Mouse (Mus musculus) MN1 (cell line): Measurements from ENCODE around the gene Foxm1.
A peak's percentile ranks its signal among the peaks of the same experiment; 100 is the strongest.

Source experiments
- DNase-seq: peaks from one replicate; pipeline ENCODE4 v3.0.0-alpha.2; 2016; ENCODE audit warnings: low spot score

The Foxm1 gene

DNA sequence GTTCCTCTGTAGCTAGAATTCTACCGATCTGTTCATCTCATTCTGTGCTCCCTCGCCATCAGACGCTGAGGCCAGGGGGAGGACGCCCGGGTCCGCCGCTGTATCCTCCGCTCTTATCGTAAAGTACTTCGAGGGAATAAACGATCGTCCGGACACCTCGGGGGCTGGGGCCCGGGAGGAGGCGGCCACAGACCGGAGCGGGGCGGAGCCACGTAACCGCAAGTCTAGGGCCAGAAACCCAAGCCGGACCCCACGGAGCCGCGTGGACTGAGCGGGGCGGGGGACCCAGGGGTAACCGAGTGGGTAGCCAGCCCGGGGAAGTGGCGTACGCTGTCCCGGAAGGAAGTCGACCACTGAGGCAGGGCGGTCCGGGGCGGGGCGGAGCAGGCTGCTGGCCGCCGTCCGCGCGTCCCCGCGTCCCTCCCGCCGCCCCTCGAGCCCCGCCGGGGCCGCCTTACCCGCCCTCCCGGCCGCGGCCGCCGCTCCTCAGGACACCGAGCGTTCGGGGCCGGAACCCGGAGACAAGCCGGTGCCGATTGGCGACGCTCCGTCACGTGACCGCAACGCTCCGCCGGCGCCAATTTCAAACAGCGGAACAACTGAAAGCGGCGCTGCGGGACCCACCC is at the start of gene Foxm1, which contains the start of gene Rhno1:
Foxm1 (plus strand) TSS at position 587 of the 626 bp plus-strand sequence.
Rhno1 (minus strand) TSS at position 531 of the 626 bp plus-strand sequence.
- peak; percentile 86 for DNase-seq

DNA sequence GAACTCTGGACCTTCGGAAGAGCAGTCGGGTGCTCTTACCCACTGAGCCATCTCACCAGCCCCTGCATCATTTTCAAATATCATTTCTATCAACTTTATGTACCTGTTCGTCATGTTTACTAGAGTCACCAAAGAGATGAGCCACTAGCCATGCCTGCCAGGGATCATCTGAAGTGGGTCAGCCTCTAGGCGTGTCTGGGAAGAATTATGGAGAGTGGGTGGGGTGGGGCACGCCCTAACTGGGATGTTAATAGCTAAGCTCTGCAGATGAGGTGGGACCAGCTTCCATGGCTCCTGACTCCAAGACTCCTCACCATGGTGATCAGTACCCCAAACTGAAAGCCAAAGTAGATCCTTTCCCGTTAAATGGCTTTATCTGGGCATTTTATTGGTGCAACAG is 48.0 kb upstream of the Foxm1 start:
- DNase-seq: no peak

DNA sequence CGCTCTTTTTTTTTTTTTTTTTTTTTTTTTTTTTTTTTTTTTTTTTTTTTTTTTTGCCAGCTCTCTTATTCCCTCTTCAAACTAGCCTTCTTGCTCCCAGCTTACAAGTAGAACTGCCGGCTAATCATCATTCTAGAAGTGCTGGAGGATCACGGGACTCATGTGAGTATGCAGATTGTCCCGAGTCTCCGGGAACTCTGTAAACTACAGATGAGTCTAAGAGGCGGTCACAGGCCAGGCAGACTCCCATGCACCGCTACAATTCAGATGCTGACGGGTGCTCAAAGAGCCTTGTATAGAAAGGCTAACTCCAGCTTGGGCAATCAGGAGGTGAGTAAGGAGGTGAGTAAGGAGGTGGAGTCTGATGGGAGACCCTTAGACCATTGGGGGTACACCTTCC is 47.2 kb upstream of the Foxm1 start:
- no peak for DNase-seq

DNA sequence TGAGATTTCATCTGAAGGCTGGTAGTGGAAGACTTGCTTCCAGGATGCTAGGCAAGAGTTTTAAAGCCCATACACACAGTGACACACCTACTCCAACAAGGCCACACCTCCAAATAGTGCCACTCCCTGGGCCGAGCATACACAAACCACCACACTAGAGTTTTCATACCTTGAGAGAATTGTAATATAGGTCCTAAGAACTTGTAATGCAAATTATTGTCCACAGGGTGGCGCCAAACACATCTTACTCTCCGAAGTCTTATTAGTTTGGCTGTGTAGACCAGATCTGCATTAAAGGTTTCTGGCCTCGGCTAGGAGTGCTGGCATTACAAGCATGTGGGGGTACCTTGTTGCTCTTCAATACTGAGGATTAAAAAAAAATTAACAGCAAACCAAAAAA is 44.5 kb upstream of the Foxm1 start:
- DNase-seq: peak; percentile 73

DNA sequence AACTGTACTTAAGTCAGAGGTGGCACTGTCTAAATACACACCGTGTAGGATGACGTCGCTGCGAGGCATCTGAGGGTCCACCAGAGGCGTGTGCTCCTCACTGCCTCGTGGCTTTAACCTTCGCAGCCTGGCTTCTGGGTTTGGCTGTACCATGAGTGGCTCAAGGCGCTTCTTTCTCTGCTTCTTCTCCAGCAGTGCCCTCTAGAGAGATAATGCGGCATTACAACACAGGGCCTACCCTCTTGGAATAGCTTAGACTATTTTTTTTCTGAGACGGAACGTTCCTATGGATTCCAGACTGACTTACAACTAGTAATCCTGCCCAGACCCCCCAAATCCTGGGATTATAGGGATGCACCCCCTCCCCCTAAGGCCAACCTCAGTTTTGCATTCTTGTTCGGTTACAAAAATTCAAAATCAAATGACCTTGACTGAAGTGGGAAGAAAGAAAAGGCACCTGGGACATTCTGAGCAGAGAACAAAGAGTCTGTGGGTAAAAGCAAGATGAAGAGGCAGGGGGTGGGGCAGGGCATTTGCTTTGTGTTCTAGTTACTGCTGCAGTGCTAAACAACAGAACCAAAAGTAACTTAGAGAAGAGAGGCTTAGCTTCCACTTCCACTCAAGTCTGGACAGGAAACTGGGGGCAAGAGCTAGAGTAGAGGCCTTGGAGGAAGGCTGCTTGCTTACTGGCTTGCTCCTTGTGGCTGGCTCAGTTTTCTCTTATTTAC is 28.2 kb upstream of the Foxm1 start:
- peak; percentile 45 for DNase-seq

GRCm38 (mm10) chr6:128337467-128337866 is 25.3 kb upstream of the Foxm1 start:
- DNase-seq: no peak

DNA sequence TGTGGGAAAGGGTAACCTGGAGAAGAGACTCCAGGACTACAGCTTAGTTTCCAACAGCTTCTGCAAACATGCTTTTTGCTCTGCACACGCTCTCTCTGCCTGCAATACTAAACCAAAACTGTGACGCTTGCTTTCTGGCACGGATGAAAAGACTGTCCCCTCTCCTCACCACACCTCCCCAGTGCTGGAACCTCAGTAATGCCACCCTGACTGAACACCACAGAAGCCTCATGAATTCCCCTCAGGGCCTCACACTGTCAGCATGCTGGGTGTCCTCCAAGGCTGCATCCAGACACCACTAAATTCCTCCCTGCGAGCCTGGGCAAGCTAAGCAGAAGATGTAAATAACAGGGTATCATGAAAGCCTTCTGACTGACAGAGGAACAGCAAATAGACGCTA is 23.9 kb upstream of the Foxm1 start:
- DNase-seq: no peak

GRCm38 (mm10) chr6:128341956-128342723 is 20.6 kb upstream of the Foxm1 start:
- no peak for DNase-seq

DNA sequence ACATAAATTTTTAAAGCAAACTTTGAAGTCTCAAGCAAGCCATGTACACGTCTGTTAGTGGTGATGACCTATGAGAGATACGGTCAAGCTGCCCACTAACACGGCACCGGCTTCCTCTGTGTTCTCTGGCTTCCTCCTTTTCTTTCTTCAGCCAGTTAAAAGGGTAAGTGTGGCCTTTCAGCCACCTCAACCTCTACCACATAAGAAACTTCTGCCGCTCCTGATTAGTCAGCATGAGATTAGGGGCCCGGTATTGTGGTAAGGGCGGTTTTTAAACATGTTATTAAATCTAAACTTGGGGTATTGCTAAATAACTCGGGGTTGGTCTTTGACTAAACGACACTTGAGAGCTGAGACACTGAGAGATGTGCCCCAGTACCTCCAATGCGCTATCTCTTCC is 17.1 kb upstream of the Foxm1 start:
- DNase-seq: no peak

DNA sequence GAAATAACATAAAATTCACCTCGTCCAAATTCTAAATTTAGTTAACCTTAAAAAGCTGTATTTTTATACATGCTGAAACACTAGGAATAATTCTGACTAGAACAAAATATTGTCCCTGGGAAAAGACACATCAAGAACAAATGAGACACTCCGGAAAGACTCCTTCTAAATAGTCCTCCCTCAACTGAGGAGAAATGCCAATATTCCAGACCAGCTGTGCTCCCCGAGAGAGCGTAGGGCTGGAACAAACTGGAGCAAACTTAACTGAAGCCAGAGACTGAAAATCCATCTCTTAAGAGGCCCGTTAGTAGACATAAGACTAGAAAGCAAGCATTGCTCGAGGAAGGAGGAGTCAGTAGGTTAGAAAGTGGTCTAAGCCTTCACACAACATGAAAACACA is 16.0 kb upstream of the Foxm1 start:
- no peak for DNase-seq

- no peak for DNase-seq
These were observed 13.1 kb upstream of the Foxm1 start for GRCm38 (mm10) chr6:128349711-128350110.

DNA sequence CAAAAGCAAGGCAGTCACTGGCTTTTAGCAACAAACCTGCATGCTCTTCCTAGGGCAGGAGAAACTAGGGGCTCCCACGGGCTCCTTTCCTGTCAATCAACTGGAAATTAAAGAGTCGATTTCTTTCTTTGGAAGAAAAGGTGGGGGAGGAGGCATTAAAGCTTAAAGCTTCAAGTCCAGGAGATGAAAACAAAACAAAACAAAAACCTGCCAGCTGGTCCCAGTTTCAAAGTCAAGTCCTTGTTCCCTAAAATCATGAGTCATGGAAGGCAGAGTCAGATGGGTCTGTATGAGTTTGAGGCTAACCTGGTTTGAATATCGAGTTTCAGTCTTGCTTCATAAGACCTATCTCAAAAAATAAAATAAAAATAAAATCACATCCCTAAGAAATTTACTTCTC is 8.6 kb upstream of the Foxm1 start:
- DNase-seq: no peak

DNA sequence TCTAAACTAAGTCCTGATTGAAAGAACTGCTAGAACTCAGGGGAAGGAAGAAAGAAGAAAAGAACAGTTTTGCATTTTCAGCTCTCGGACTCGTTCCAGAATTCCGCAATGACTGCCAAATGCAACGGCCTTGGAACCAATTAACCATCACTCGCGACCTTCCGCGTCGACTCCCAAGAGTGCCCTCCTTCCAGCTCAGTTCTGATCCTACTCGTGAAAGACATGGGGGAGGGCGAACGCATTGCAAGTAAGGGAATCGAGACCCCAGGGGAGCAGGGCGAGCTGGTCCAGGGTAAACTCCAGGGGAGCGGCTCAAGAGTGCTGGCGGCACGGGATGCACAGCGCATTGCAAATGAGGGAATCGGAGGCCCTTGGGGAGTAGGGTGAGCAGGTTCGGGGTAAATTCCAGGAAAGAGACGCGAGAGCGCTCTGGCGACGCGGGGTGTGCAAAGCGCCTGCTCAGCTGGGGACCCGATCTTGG is 7.5 kb upstream of the Foxm1 start:
- peak; percentile 71 for DNase-seq

GRCm38 (mm10) chr6:128355726-128356416 is 6.9 kb upstream of the Foxm1 start, which contains the start of gene Tulp3:
Gene Tulp3, minus strand, starts transcription at chr6:128355851.
- DNase-seq: peak; percentile 94

- peak; percentile 80 for DNase-seq
These were observed 3.8 kb upstream of the Foxm1 start for GRCm38 (mm10) chr6:128358999-128359398.

GRCm38 (mm10) chr6:128361901-128362300 is 866 bp upstream of the Foxm1 start:
- no peak for DNase-seq

- DNase-seq: peak; percentile 50
These were observed 449 bp downstream of the Foxm1 start for GRCm38 (mm10) chr6:128363007-128363825.

GRCm38 (mm10) chr6:128364721-128365120 is 2.0 kb downstream of the Foxm1 start:
- no peak for DNase-seq

DNA sequence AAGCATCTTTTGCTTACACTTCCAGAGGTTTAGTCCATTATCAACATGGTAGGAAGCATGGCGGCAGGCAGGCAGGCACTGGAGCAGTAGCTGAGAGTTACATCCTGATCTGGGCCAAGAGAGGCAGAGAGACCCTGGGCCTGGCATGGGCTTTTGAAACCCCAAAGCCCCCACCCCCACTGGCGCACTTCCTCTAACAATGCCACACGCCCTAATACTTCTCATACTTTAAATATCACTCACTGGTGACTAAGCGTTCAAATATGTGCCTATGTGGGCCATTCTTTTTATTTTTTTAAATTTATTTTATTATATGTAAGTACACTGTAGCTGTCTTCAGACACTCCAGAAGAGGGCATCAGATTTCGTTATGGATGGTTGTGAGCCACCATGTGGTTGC is 3.7 kb downstream of the Foxm1 start:
- no peak for DNase-seq

GRCm38 (mm10) chr6:128370040-128370439 is 7.3 kb downstream of the Foxm1 start:
- DNase-seq: no peak

DNA sequence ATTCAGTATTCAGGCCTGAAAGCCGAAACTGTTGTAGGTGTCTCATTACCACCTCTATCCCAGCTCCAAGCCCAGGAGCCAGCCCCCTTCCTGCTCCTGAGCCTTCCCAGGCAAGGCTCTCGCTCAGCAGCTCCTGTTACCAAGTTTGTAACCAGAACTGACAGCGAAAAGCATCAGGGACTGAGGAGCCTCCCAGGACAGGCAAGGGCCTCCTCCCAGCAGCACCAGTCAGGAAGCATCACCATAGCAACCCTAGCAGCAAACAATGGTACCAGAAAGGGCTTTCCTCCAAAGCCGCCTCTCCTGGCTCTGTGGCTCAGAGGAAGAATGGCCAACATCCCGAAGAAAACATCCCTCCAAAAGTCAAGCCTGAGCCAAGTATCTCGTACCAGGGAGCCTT is 12.4 kb downstream of the Foxm1 start, which contains the start of the genes Tex52 and Gm44596:
Tex52 (plus strand) TSS at position 265 of the 400 bp plus-strand sequence.
Gm44596 (plus strand) TSS at position 312 of the 400 bp plus-strand sequence.
- DNase-seq: peak; percentile 74
